Mouse (Mus musculus) left cerebral cortex, postnatal 10 days (tissue): ENCODE data around the gene Hip1r. TPM values are rescaled to one million over a fixed set of nuclear protein-coding genes. Genes with fewer than 3 reads are reported as not detected.

ENCODE experiments used
- DNase-seq, 2 experiments: peaks; one replicate each; pipeline ENCODE4 v3.0.0; 2021 to 2022; ENCODE audit warnings: low spot score in 2 of 2, mixed read lengths in 1 of 2; ENCODE audit errors: extremely low spot score in 1 of 2
- intact Hi-C: fragments of 180-260 bp; cut with DNase I; formaldehyde crosslinking; loops from one replicate; pipeline ENCODE4 v1.15.1; 2025
- total RNA-seq, 2 experiments: library from RNA; stranded (reverse); gene quantifications; 2 replicates each; pipeline ENCODE4 v1.2.3; 2021

Gene Hip1r
- total RNA-seq, 2 experiments from 2014 or later, result 82.4 to 93.4 TPM

GRCm38 (mm10) chr5:124027702-124028470 lies 54.5 kb downstream of the Hip1r start:
- intact Hi-C loops, result no loop called here
- no peak for DNase-seq

GRCm38 (mm10) chr5:124028680-124029079 lies 55.3 kb downstream of the Hip1r start:
- DNase-seq, result no peak
- intact Hi-C loops, result no loop called here

GRCm38 (mm10) chr5:124029220-124030035 lies 56.0 kb downstream of the Hip1r start:
- intact Hi-C loops, result no loop called here
- no peak for DNase-seq

GRCm38 (mm10) chr5:124030386-124031067 lies 57.1 kb downstream of the Hip1r start:
- intact Hi-C loops, result no loop called here
- DNase-seq, result no peak

- intact Hi-C loops, result no loop called here
- DNase-seq, result no peak
Observed at GRCm38 (mm10) chr5:124031068-124031955, 57.9 kb downstream of the Hip1r start.

- DNase-seq, result peak; percentile 85 to 94
- intact Hi-C loops, result no loop called here
Observed at GRCm38 (mm10) chr5:124032001-124032508, 58.6 kb downstream of the Hip1r start, which contains the start of gene Vps37b. Gene Vps37b, minus strand, starts transcription at chr5:124032270.

GRCm38 (mm10) chr5:124034471-124034870 lies 61.0 kb downstream of the Hip1r start:
- intact Hi-C loops, result no loop called here
- no peak for DNase-seq

GRCm38 (mm10) chr5:124035406-124035805 lies 62.0 kb downstream of the Hip1r start:
- intact Hi-C loops, result no loop called here
- no peak for DNase-seq

- intact Hi-C loops, result no loop called here
- DNase-seq, result no peak
Observed at GRCm38 (mm10) chr5:124035806-124036205, 62.4 kb downstream of the Hip1r start.

- intact Hi-C loops, result no loop called here
- DNase-seq, result no peak
Observed at GRCm38 (mm10) chr5:124036341-124036740, 62.9 kb downstream of the Hip1r start.

- DNase-seq, result peak in 1 of 2 experiments; percentile 68
- intact Hi-C loops, result no loop called here
Observed at GRCm38 (mm10) chr5:124036836-124037235, 63.4 kb downstream of the Hip1r start.

- no peak for DNase-seq
- intact Hi-C loops, result no loop called here
Observed at GRCm38 (mm10) chr5:124039602-124040001, 66.2 kb downstream of the Hip1r start.

- no peak for DNase-seq
- intact Hi-C loops, result no loop called here
Observed at GRCm38 (mm10) chr5:124041097-124041496, 67.7 kb downstream of the Hip1r start.

GRCm38 (mm10) chr5:124043212-124043978 lies 70.0 kb downstream of the Hip1r start:
- peak; percentile 83 to 85 for DNase-seq
- intact Hi-C loops, result no loop called here

GRCm38 (mm10) chr5:124043999-124044398 lies 70.6 kb downstream of the Hip1r start:
- intact Hi-C loops, result no loop called here

GRCm38 (mm10) chr5:124045453-124046010 lies 72.1 kb downstream of the Hip1r start:
- DNase-seq, result no peak
- intact Hi-C loops, result no loop called here

More at GRCm38 (mm10) chr5:124043999-124044398, 70.6 kb downstream of the Hip1r start:
- DNase-seq, result no peak

- intact Hi-C loops, result no loop called here
Observed at GRCm38 (mm10) chr5:124046741-124047401, 73.4 kb downstream of the Hip1r start.

More at GRCm38 (mm10) chr5:124046741-124047401, 73.4 kb downstream of the Hip1r start:
- no peak for DNase-seq
